Mouse (Mus musculus) embryonic facial prominence, embryonic 13.5 days (tissue): ENCODE results near the gene Mapkapk3. TPM values are rescaled to one million over a fixed set of nuclear protein-coding genes. Genes with fewer than 3 reads are reported as not detected.
A peak's percentile ranks its signal among the peaks of the same experiment; 100 is the strongest.

Experiments used
- ATAC-seq: fragments of 200-750 bp; cut with Nextera tagmentation; 2 replicates; pipeline ENCODE4 v1.8.0; 2017; ENCODE audit warnings: low read depth; ENCODE audit not compliant: insufficient number of reproducible peaks, insufficient read depth, low FRiP score, low TSS enrichment
- H3K27ac ChIP-seq: fragments of 300-500 bp; sonication (generic); 2 replicates; pipeline ENCODE4 v1.5.1; 2015; ENCODE audit warnings: moderate library complexity, mild to moderate bottlenecking, inconsistent platforms
- H3K27me3 ChIP-seq: fragments of 300-500 bp; sonication (generic); 2 replicates; pipeline ENCODE4 v1.6.1; 2015; ENCODE audit warnings: mild to moderate bottlenecking, inconsistent platforms
- H3K36me3 ChIP-seq: fragments of 300-500 bp; sonication (generic); 2 replicates; pipeline ENCODE4 v1.6.1; 2015; ENCODE audit warnings: mild to moderate bottlenecking, inconsistent platforms
- H3K4me1 ChIP-seq: fragments of 300-500 bp; sonication (generic); 2 replicates; pipeline ENCODE4 v1.6.1; 2015; ENCODE audit warnings: inconsistent platforms
- H3K4me2 ChIP-seq: fragments of 300-500 bp; sonication (generic); 2 replicates; pipeline ENCODE4 v1.6.1; 2015; ENCODE audit warnings: moderate library complexity, mild to moderate bottlenecking, inconsistent platforms
- H3K4me3 ChIP-seq: fragments of 300-500 bp; sonication (generic); 2 replicates; pipeline ENCODE4 v1.5.1; 2015; ENCODE audit warnings: mild to moderate bottlenecking, inconsistent platforms
- H3K9ac ChIP-seq: fragments of 300-500 bp; sonication (generic); 2 replicates; pipeline ENCODE4 v1.6.1; 2015; ENCODE audit warnings: mild to moderate bottlenecking, inconsistent platforms
- H3K9me3 ChIP-seq: fragments of 300-500 bp; sonication (generic); 2 replicates; pipeline ENCODE4 v1.6.1; 2016; ENCODE audit warnings: inconsistent platforms
- WGBS: fragments of 180-500 bp; shearing (Covaris S2); methylation state at CpG from one replicate; pipeline ENCODE4 v1.1.7; 2015; ENCODE audit warnings: mixed read lengths; 5-methylcytosine and 5-hydroxymethylcytosine counted together
- polyA plus RNA-seq: library from polyadenylated mRNA; unstranded; fragments of >200 nt; fragmentation: Nextera tagmentation; extraction: Ambion mirVana; gene quantifications from 2 replicates; pipeline ENCODE4 v1.2.1, GENCODE M21; 2015

The Mapkapk3 gene
- polyA plus RNA-seq, 1 experiment from 2014 or later = 7.6 TPM

GRCm38 (mm10) chr9:107288105-107288650 lies 1.5 kb downstream of the Mapkapk3 start:
- Histone ChIP-seq H3K36me3 (no peaks in the 10 kb centered on the region), H3K27me3 (peaks cover 9% of the 10 kb centered on the region), H3K4me1 (peaks cover 14% of the 10 kb centered on the region), H3K27ac (no peak overlapping the region), H3K9ac (no peak overlapping the region), H3K9me3 (no peaks in the 10 kb centered on the region), H3K4me3 (no peak overlapping the region), H3K4me2 (peak overlapping the region; percentile 93)
- ATAC-seq = no peak
- 88% methylated on average over 14 of the region's 14 CpGs for WGBS

DNA sequence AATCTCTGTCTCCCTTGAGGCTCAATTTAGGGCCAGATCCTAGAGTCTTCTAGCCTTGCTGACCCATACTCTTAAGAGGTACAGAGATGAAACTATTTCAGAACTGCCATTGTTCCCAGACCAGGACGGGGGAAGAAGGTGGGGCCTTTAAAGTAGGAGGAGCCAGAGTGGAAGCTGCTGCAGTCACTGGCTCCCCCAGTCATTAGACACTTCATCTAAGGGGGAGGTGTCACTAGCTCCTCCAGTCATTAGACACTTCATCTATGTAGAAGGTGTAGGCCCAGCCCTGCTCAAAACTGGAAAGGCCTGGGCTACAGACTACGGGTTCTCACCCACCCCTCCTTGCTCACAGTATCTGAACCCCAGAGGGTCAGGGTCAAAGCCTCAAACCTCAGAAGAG lies 2.4 kb downstream of the Mapkapk3 start:
- H3K9ac ChIP-seq = no peak overlapping the region
- no peaks in the 10 kb centered on the region for H3K36me3 ChIP-seq
- H3K27me3 ChIP-seq = peaks cover 3% of the 10 kb centered on the region; the same call in 1 of the 2 replicates
- WGBS = 72% methylated on average over 2 of the region's 2 CpGs
- H3K4me3 ChIP-seq = no peak overlapping the region
- no peak for ATAC-seq
- H3K4me2 ChIP-seq = no peak overlapping the region
- H3K4me1 ChIP-seq = peaks cover 14% of the 10 kb centered on the region
- no peak overlapping the region for H3K27ac ChIP-seq
- no peaks in the 10 kb centered on the region for H3K9me3 ChIP-seq

DNA sequence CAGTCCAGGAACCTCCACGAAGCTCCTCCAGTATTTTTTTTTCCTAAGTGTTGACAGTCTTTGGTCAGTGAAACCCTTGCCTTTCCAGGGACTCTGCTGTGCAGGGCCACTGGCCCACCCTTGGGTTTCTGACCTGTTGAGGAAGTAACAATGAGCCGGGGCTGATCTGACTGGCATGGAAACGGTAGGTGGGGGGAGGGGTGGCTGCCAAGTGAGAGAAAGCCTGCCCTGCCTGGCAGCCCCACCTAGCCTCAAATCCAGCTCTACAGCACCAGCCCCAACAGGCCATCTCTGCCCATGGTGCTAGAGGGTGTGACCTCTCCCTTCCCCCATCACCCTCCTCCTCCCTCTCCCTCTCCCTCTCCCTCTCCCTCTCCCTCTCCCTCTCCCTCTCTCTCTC lies 4.7 kb downstream of the Mapkapk3 start:
- Histone ChIP-seq H3K27me3 (peaks cover 3% of the 10 kb centered on the region; the same call in 1 of the 2 replicates), H3K4me1 (peaks cover 17% of the 10 kb centered on the region), H3K9ac (no peak overlapping the region), H3K4me3 (no peak overlapping the region), H3K36me3 (no peaks in the 10 kb centered on the region), H3K27ac (no peak overlapping the region), H3K4me2 (no peak overlapping the region), H3K9me3 (no peaks in the 10 kb centered on the region)
- WGBS = 21% methylated on average over 3 of the region's 3 CpGs
- ATAC-seq = no peak

DNA sequence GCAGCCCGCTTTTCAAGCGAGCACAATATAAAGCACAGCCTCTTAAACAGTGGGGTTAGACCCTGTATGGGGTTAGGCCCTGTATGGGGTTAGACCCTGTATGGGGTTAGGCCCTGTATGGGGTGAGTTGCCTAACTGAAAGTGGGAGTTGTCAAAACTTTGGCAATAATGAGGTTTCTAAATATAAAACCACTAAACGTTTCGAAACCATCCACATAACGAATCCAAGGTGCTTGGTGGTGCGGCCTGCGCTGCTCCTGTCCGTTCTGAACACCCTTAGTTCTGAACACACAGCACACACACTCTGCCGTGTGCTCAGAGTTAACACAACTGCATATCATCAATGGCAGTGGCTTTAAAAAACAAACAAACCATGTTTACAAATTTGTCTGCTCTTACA lies 6.7 kb downstream of the Mapkapk3 start:
- no peak overlapping the region for H3K4me2 ChIP-seq
- no peak overlapping the region for H3K9ac ChIP-seq
- 75% methylated on average over 9 of the region's 9 CpGs for WGBS
- H3K27me3 ChIP-seq = no peaks in the 10 kb centered on the region
- no peak overlapping the region for H3K27ac ChIP-seq
- no peaks in the 10 kb centered on the region for H3K36me3 ChIP-seq
- H3K4me3 ChIP-seq = no peak overlapping the region
- H3K4me1 ChIP-seq = peaks cover 21% of the 10 kb centered on the region
- no peaks in the 10 kb centered on the region for H3K9me3 ChIP-seq
- no peak for ATAC-seq

DNA sequence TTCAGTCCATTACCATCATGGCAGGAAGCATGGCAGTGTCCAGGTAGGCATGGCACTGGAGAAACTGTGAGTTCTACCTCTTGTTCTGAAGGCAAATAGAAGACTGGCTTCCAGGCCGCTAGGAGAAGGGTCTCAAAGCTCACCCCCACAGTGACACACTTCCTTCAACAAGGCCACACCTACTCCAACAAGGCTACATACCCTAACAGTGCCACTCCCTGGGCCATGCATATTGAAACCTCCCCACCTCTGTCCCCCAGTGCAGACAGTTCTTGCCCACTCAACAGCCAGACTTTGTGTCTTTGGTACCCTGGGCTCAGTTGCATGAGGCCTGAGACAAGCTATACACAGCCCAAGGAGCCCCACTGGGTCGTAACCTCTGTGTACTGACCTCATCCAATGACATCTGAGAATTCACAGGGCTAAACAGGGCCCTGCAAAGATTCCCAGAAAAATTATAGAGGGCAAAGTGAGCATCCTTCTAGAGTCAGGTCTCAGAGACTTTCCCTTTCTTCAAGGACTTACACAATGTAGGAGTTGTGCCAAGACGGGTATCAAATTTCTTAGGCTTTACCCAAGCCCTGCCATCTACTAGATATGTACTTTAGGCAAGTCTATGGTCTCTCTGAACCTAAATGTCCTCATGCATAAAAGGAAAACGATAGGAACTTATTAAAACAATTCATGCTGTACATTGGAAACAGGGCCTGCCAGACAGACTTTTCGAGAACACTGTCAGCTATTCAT lies 8.3 kb downstream of the Mapkapk3 start:
- no peaks in the 10 kb centered on the region for H3K27me3 ChIP-seq
- H3K36me3 ChIP-seq = no peaks in the 10 kb centered on the region
- H3K4me3 ChIP-seq = no peak overlapping the region
- ATAC-seq = no peak
- 82% methylated on average over 5 of the region's 5 CpGs for WGBS
- peaks cover 21% of the 10 kb centered on the region for H3K4me1 ChIP-seq
- H3K9me3 ChIP-seq = no peaks in the 10 kb centered on the region
- H3K9ac ChIP-seq = no peak overlapping the region
- H3K4me2 ChIP-seq = no peak overlapping the region
- H3K27ac ChIP-seq = no peak overlapping the region

DNA sequence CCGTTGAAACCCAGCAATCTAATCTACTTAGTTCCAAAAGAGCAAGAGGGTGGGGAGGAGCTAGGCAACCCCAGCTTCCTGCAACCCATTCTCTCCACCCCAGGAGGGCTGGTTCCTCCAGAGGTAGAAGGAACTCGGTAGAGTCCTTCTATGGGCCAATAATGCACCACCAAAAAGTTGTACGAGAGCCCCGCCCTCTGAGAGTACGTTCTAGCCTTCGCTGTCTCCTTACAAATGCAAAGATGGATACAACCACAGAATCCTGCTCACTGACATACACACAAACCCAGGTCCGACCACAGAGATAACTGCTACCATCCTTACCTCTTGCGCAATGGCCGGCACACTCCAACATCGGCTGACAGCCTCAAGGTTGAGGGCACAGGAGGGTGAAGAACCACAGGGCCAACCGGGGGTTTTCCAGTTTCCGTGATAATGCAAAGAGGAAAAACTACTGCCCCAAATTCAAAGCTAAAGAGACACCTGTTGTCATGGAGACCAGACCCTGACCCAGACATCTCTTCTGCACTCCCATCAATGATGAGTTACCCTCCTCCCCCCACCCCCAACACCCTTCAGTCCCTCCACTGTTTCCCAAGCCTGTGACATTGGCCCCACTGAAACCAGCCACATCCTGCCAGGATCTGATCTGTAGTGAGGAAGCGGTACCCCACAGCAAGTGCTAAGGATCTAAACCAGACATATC lies 9.2 kb downstream of the Mapkapk3 start:
- Histone ChIP-seq H3K9me3 (no peaks in the 10 kb centered on the region), H3K27ac (peak overlapping the region; percentile 71), H3K36me3 (no peaks in the 10 kb centered on the region), H3K4me1 (peaks cover 21% of the 10 kb centered on the region), H3K27me3 (no peaks in the 10 kb centered on the region), H3K9ac (peak overlapping the region; percentile 58), H3K4me3 (no peak overlapping the region), H3K4me2 (peak overlapping the region; percentile 51)
- no peak for ATAC-seq
- WGBS = 55% methylated on average over 13 of the region's 13 CpGs

GRCm38 (mm10) chr9:107279378-107280321 lies 10.0 kb downstream of the Mapkapk3 start:
- peaks cover 21% of the 10 kb centered on the region for H3K4me1 ChIP-seq
- H3K27me3 ChIP-seq = no peaks in the 10 kb centered on the region
- no peaks in the 10 kb centered on the region for H3K36me3 ChIP-seq
- WGBS = 12% methylated on average over 16 of the region's 16 CpGs
- ATAC-seq = peak; percentile 70; the same call in 1 of the 2 replicates
- H3K4me3 ChIP-seq = no peak overlapping the region
- H3K4me2 ChIP-seq = peak overlapping the region; percentile 51
- H3K27ac ChIP-seq = peak overlapping the region; percentile 71
- H3K9me3 ChIP-seq = no peaks in the 10 kb centered on the region
- H3K9ac ChIP-seq = peak overlapping the region; percentile 58

- H3K4me1 ChIP-seq = peaks cover 21% of the 10 kb centered on the region
- ATAC-seq = no peak; the same call in 1 of the 2 replicates
Observed at GRCm38 (mm10) chr9:107278527-107279377, 10.9 kb downstream of the Mapkapk3 start.

GRCm38 (mm10) chr9:107278126-107278525 lies 11.6 kb downstream of the Mapkapk3 start:
- Histone ChIP-seq H3K36me3 (no peaks in the 10 kb centered on the region), H3K27ac (no peak overlapping the region), H3K9ac (no peak overlapping the region), H3K4me1 (peaks cover 21% of the 10 kb centered on the region), H3K4me2 (no peak overlapping the region), H3K27me3 (no peaks in the 10 kb centered on the region), H3K4me3 (no peak overlapping the region), H3K9me3 (no peaks in the 10 kb centered on the region)
- 47% methylated on average over 4 of the region's 4 CpGs for WGBS
- ATAC-seq = no peak

More at GRCm38 (mm10) chr9:107278527-107279377, 10.9 kb downstream of the Mapkapk3 start:
- no peak overlapping the region for H3K4me2 ChIP-seq
- no peak overlapping the region for H3K4me3 ChIP-seq
- no peak overlapping the region; the same call in 1 of the 2 replicates for H3K9ac ChIP-seq
- 49% methylated on average over 8 of the region's 8 CpGs for WGBS
- H3K36me3 ChIP-seq = no peaks in the 10 kb centered on the region
- H3K9me3 ChIP-seq = no peaks in the 10 kb centered on the region
- no peaks in the 10 kb centered on the region for H3K27me3 ChIP-seq
- H3K27ac ChIP-seq = no peak overlapping the region

GRCm38 (mm10) chr9:107277603-107278002 lies 12.1 kb downstream of the Mapkapk3 start:
- Histone ChIP-seq H3K4me3 (no peak overlapping the region), H3K9ac (no peak overlapping the region), H3K27me3 (no peaks in the 10 kb centered on the region), H3K36me3 (no peaks in the 10 kb centered on the region), H3K4me1 (peaks cover 21% of the 10 kb centered on the region), H3K9me3 (no peaks in the 10 kb centered on the region), H3K4me2 (no peak overlapping the region), H3K27ac (no peak overlapping the region)
- 86% methylated on average over 7 of the region's 7 CpGs for WGBS
- no peak for ATAC-seq
